Mouse (Mus musculus) heart, adult 2 months (tissue): Measurements from ENCODE around the gene Clic6. TPM values are rescaled to one million over a fixed set of nuclear protein-coding genes. Genes with fewer than 3 reads are reported as not detected.

Experiments
- DNase-seq, 2 experiments: peaks; one replicate each; pipeline ENCODE4 v3.0.0; 2021
- H3K27ac ChIP-seq: fragments of 200-600 bp; 2 replicates; pipeline ENCODE4 v1.8.1; 2022
- H3K27me3 ChIP-seq: fragments of 200-500 bp; 2 replicates; pipeline ENCODE4 v1.6.1; 2012; ENCODE audit warnings: mild to moderate bottlenecking, low read length, inconsistent platforms, mixed read lengths; ENCODE audit not compliant: control insufficient read depth, insufficient read depth
- H3K36me3 ChIP-seq: fragments of 200-500 bp; 2 replicates; pipeline ENCODE4 v1.6.1; 2012; ENCODE audit warnings: low read length, inconsistent platforms; ENCODE audit not compliant: control insufficient read depth, insufficient read depth
- H3K4me1 ChIP-seq: fragments of 200-500 bp; 2 replicates; pipeline ENCODE4 v1.6.1; 2011; ENCODE audit warnings: low read length; ENCODE audit not compliant: control insufficient read depth, insufficient read depth
- H3K4me3 ChIP-seq: fragments of 200-600 bp; 2 replicates; pipeline ENCODE4 v1.8.1; 2022
- H3K79me2 ChIP-seq: fragments of 200-500 bp; replicated peaks from 2 replicates; pipeline ENCODE4 v1.6.1; 2012; ENCODE audit warnings: mild to moderate bottlenecking, inconsistent platforms, low read length, moderate library complexity, mixed read lengths; ENCODE audit not compliant: control insufficient read depth, insufficient read depth
- H3K9ac ChIP-seq: fragments of 200-500 bp; 2 replicates; pipeline ENCODE4 v1.6.1; 2012; ENCODE audit warnings: low read depth, mild to moderate bottlenecking, control low read depth, inconsistent platforms, low read length, mixed read lengths
- CTCF ChIP-seq: fragments of 200-600 bp; IDR thresholded peaks from 2 replicates; pipeline ENCODE4 v1.8.1; 2022; ENCODE audit warnings: antibody characterized with exemption, mild to moderate bottlenecking, moderate library complexity
- EP300 ChIP-seq: fragments of 200-500 bp; IDR thresholded peaks from 2 replicates; pipeline ENCODE4 v1.6.1; 2011; ENCODE audit warnings: low read depth, low read length, control low read depth; ENCODE audit not compliant: insufficient read depth
- POLR2A ChIP-seq: fragments of 200-500 bp; IDR thresholded peaks from 2 replicates; pipeline ENCODE4 v1.6.1; 2011; ENCODE audit warnings: mild to moderate bottlenecking, low read depth, low read length, control low read depth; ENCODE audit not compliant: insufficient read depth
- WGBS: fragments of 180-500 bp; shearing (Covaris S2); methylation state at CpG from one replicate; pipeline ENCODE4 v1.1.7; 2018; 5-methylcytosine and 5-hydroxymethylcytosine counted together
- intact Hi-C: fragments of 180-260 bp; cut with DNase I; formaldehyde crosslinking; loops from one replicate; pipeline ENCODE4 v1.15.1; 2025
- long read RNA-seq: library from polyadenylated mRNA; stranded (forward); transcript quantifications from one replicate; pipeline ENCODE4 v2.0.0, GENCODE M21; 2021
- polyA plus RNA-seq: library from polyadenylated mRNA; depleted of rRNA; stranded (reverse); fragments of >200 nt; gene quantifications from 2 replicates; pipeline ENCODE4 v1.2.3, GENCODE M21; 2012; rRNA removed
- total RNA-seq, 2 experiments: library from RNA; stranded (reverse); gene quantifications; 2 replicates each; pipeline ENCODE4 v1.2.3; 2021

Gene Clic6
- total RNA-seq: under 1 TPM; 0.07 to 0.18 TPM
- polyA plus RNA-seq: 0.09 and 0.92 TPM in 2 replicates
- long read RNA-seq: 0 reads

- no peak within 1 kb of the TSS for H3K9ac ChIP-seq
- H3K4me1 ChIP-seq: no peaks in the 10 kb centered on the region
- no peak within 1 kb of the TSS for H3K27ac ChIP-seq
- WGBS: 87% methylated on average over 5 of the region's 5 CpGs
- DNase-seq: no peak
- intact Hi-C loops: no loop called here
- TF ChIP-seq EP300 (no peak), CTCF (no peak), POLR2A (no peak)
- no peaks in the 10 kb centered on the region for H3K36me3 ChIP-seq
- no peaks in the 10 kb centered on the region for H3K79me2 ChIP-seq
- no peak within 1 kb of the TSS for H3K4me3 ChIP-seq
- H3K27me3 ChIP-seq: no peaks in the 10 kb centered on the region
Observed at GRCm38 (mm10) chr16:92485436-92485835, at the start of gene Clic6. Gene Clic6 (plus strand): TSS chr16:92485736.

- no peak for DNase-seq
- Histone ChIP-seq H3K27ac (no peak overlapping the region), H3K4me1 (peaks cover 20% of the 10 kb centered on the region), H3K79me2 (no peaks in the 10 kb centered on the region; the same call in 1 of the 2 replicates), H3K9ac (no peak overlapping the region), H3K36me3 (no peaks in the 10 kb centered on the region), H3K27me3 (no peaks in the 10 kb centered on the region), H3K4me3 (no peak overlapping the region)
- TF ChIP-seq POLR2A (no peak), CTCF (no peak), EP300 (no peak)
- WGBS: 58% methylated on average over 2 of the region's 2 CpGs
- intact Hi-C loops: no loop called here
Observed at GRCm38 (mm10) chr16:92439775-92440174, 45.8 kb upstream of the Clic6 start.

- Histone ChIP-seq H3K27me3 (no peaks in the 10 kb centered on the region), H3K79me2 (no peaks in the 10 kb centered on the region; the same call in 1 of the 2 replicates), H3K4me1 (peaks cover 18% of the 10 kb centered on the region), H3K36me3 (no peaks in the 10 kb centered on the region), H3K4me3 (no peak overlapping the region), H3K27ac (no peak overlapping the region), H3K9ac (no peak overlapping the region)
- intact Hi-C loops: no loop called here
- TF ChIP-seq CTCF: no peak
- TF ChIP-seq POLR2A: no peak
- TF ChIP-seq EP300: no peak
- DNase-seq: no peak
- 81% methylated on average over 8 of the region's 8 CpGs for WGBS
Observed at GRCm38 (mm10) chr16:92440229-92440628, 45.3 kb upstream of the Clic6 start.

- no peak overlapping the region for H3K9ac ChIP-seq
- WGBS: 90% methylated on average over 3 of the region's 3 CpGs
- TF ChIP-seq POLR2A (no peak), EP300 (no peak), CTCF (no peak)
- DNase-seq: no peak
- H3K4me1 ChIP-seq: peaks cover 17% of the 10 kb centered on the region
- intact Hi-C loops: no loop called here
- no peak overlapping the region for H3K27ac ChIP-seq
- no peaks in the 10 kb centered on the region; the same call in 1 of the 2 replicates for H3K79me2 ChIP-seq
- no peaks in the 10 kb centered on the region for H3K27me3 ChIP-seq
- no peak overlapping the region for H3K4me3 ChIP-seq
- no peaks in the 10 kb centered on the region for H3K36me3 ChIP-seq
Observed at GRCm38 (mm10) chr16:92441203-92441602, 44.3 kb upstream of the Clic6 start.

GRCm38 (mm10) chr16:92442150-92442549 is 43.4 kb upstream of the Clic6 start:
- Histone ChIP-seq H3K27me3 (no peaks in the 10 kb centered on the region), H3K79me2 (no peaks in the 10 kb centered on the region; the same call in 1 of the 2 replicates), H3K36me3 (no peaks in the 10 kb centered on the region), H3K4me3 (no peak overlapping the region), H3K27ac (no peak overlapping the region; the same call in 1 of the 2 replicates), H3K9ac (no peak overlapping the region), H3K4me1 (peaks cover 16% of the 10 kb centered on the region)
- intact Hi-C loops: no loop called here
- 71% methylated on average over 11 of the region's 11 CpGs for WGBS
- DNase-seq: no peak
- TF ChIP-seq POLR2A (no peak), EP300 (no peak), CTCF (no peak)

GRCm38 (mm10) chr16:92442946-92443345 is 42.6 kb upstream of the Clic6 start:
- peaks cover 16% of the 10 kb centered on the region for H3K4me1 ChIP-seq
- no peaks in the 10 kb centered on the region for H3K36me3 ChIP-seq
- intact Hi-C loops: no loop called here
- no peaks in the 10 kb centered on the region for H3K79me2 ChIP-seq
- H3K4me3 ChIP-seq: no peak overlapping the region
- no peak for TF ChIP-seq POLR2A
- no peak for TF ChIP-seq CTCF
- no peak for TF ChIP-seq EP300
- WGBS: 82% methylated on average over 4 of the region's 4 CpGs
- H3K27me3 ChIP-seq: no peaks in the 10 kb centered on the region
- no peak overlapping the region for H3K9ac ChIP-seq
- DNase-seq: no peak
- H3K27ac ChIP-seq: peak overlapping the region; percentile 68; the same call in 1 of the 2 replicates
